Mouse (Mus musculus) kidney, adult 11 months (tissue): ENCODE data around the gene Vmn2r23.
"Not testable (repeated sequence)": the region's sequence is repeated elsewhere in the genome, so short reads cannot be mapped to it uniquely, and the experiment has no call there.

Experiments
- DNase-seq: peaks from one replicate; pipeline ENCODE4 v3.0.0; 2022

The Vmn2r23 gene

GRCm38 (mm10) chr6:123702370-123702769, at the start of gene Vmn2r23:
Vmn2r23 (plus strand) TSS chr6:123702670.
- no peak for DNase-seq

DNA sequence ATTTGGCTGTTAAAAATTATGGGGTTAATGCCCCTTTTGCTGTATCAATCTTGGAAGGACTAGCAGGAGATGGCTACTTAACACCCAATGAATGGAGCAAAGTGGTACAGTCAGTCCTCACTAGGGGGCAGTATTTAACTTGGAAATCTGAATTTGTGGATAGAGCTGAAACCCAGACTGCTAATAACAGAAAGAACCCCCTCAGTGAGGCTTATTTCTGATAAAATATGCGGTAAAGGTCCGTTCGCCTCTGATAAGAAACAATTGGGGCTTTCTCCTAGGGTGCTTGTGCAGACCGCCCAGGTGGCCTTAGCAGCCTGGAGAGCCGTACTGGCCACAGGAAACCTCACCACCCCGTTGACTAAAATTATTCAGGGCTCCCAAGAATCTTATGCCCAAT, 45.4 kb upstream of the Vmn2r23 start:
- no peak for DNase-seq

- DNase-seq = not testable (repeated sequence)
Measured at GRCm38 (mm10) chr6:123696639-123697038, 5.8 kb upstream of the Vmn2r23 start.

GRCm38 (mm10) chr6:123697213-123697612, 5.3 kb upstream of the Vmn2r23 start:
- no peak for DNase-seq

- no peak for DNase-seq
Measured at GRCm38 (mm10) chr6:123770031-123770430, 67.6 kb downstream of the Vmn2r23 start.

GRCm38 (mm10) chr6:123778579-123778978, 76.1 kb downstream of the Vmn2r23 start, which contains the start of gene Vmn2r24:
Vmn2r24 (plus strand) TSS chr6:123778879.
- no peak for DNase-seq

DNA sequence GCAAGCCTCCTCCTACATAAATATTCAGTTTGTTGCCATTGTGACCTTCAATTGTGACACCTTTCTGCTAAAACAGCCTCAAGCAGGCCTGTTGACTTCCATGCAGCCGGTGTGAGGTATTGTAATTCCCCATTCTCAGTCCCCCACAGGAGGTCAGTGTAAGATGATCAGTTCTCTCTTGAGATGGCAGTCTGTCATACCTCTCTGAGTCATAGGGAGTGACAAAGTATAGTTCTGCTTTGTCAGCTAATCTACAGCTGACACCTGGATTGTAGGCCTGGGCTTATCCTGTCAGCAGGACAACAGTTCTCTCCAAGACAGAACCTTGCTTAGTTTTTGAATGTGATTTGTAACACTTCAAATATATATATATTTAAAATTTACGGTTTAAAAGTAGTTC, 82.4 kb downstream of the Vmn2r23 start:
- no peak for DNase-seq

- no peak for DNase-seq
Measured at GRCm38 (mm10) chr6:123793746-123794145, 91.3 kb downstream of the Vmn2r23 start.
